Mouse (Mus musculus) kidney, adult 2 months (tissue): Measurements from ENCODE around the gene Aco2.

Source experiments
- CTCF ChIP-seq: fragments of 200-500 bp; conservative IDR thresholded peaks from 2 replicates; pipeline ENCODE4 v1.5.1; 2011; ENCODE audit warnings: low read depth, mild to moderate bottlenecking, control low read depth, low read length, moderate library complexity, mixed read lengths; ENCODE audit not compliant: insufficient read depth, insufficient read length
- POLR2A ChIP-seq: fragments of 200-500 bp; IDR thresholded peaks from one replicate; pipeline ENCODE4 v1.6.1; 2011; ENCODE audit warnings: low read depth, low read length, control low read depth

- TF ChIP-seq POLR2A = no peak
- TF ChIP-seq CTCF = no peak
Measured at GRCm38 (mm10) chr15:81885418-81885934, 13.4 kb downstream of the Aco2 start.
